Mouse (Mus musculus): Measurements from ENCODE around the gene Gzmb. TPM values are rescaled to one million over a fixed set of nuclear protein-coding genes. Genes with fewer than 3 reads are reported as not detected.

Gene Gzmb
- polyA plus RNA-seq, 2 experiments from 2014 or later: 32.6 to 34.9 TPM

Other genes starting within 250 kb of the Gzmb start
- gene Mcpt1, start 244.3 kb downstream of the Gzmb start, polyA plus RNA-seq (2017; shearing (Covaris generic)): not detected
- gene Mcpt9, start 231.8 kb downstream of the Gzmb start, polyA plus RNA-seq (2017; shearing (Covaris generic)): not detected
- not detected for gene Mcpt2, start 220.2 kb downstream of the Gzmb start, polyA plus RNA-seq (2017; shearing (Covaris generic))
- not detected for gene Mcpt4, start 199.9 kb downstream of the Gzmb start, polyA plus RNA-seq (2017; shearing (Covaris generic))
- not detected for gene Mcpt8, start 177.0 kb downstream of the Gzmb start, polyA plus RNA-seq (2017; shearing (Covaris generic))
- not detected for gene Ctsg, start 159.7 kb downstream of the Gzmb start, polyA plus RNA-seq (2017; shearing (Covaris generic))
- not detected for gene Gzme, start 141.6 kb downstream of the Gzmb start, polyA plus RNA-seq (2017; shearing (Covaris generic))
- not detected for gene Gzmd, start 129.7 kb downstream of the Gzmb start, polyA plus RNA-seq (2017; shearing (Covaris generic))
- gene Gzmg, start 102.7 kb downstream of the Gzmb start, polyA plus RNA-seq (2017; shearing (Covaris generic)): not detected
- gene Gzmn, start 87.7 kb downstream of the Gzmb start, polyA plus RNA-seq (2017; shearing (Covaris generic)): not detected
- under 1 TPM in 1 of 2 experiments, not detected in 1; 0.35 TPM for gene Gzmf, start 50.8 kb downstream of the Gzmb start, polyA plus RNA-seq (2017; shearing (Covaris generic))
- 1 to 10 TPM; 6.5 to 9.5 TPM for gene Gzmc, start 27.6 kb downstream of the Gzmb start, polyA plus RNA-seq (2017; shearing (Covaris generic))
- gene Atp12a, start 102.8 kb upstream of the Gzmb start, polyA plus RNA-seq (2017; shearing (Covaris generic)): not detected
- under 1 TPM; 0.44 to 0.86 TPM for gene Rnf17, start 140.3 kb upstream of the Gzmb start, polyA plus RNA-seq (2017; shearing (Covaris generic))